Mouse (Mus musculus) embryonic fibroblast, embryonic 13.5 days (primary cell): ENCODE measurements around the gene Pim1. TPM values are rescaled to one million over a fixed set of nuclear protein-coding genes. Genes with fewer than 3 reads are reported as not detected.

ENCODE experiments used
- H3K27ac ChIP-seq: 2 replicates; pipeline ENCODE4 v1.5.1; 2012; ENCODE audit warnings: low read length, control low read depth, inconsistent platforms; ENCODE audit not compliant: insufficient read depth
- H3K4me1 ChIP-seq: 2 replicates; pipeline ENCODE4 v1.6.1; 2011; ENCODE audit warnings: low read length; ENCODE audit not compliant: control insufficient read depth, insufficient read depth
- H3K4me3 ChIP-seq: 2 replicates; pipeline ENCODE4 v1.5.1; 2011; ENCODE audit warnings: mild to moderate bottlenecking, control low read depth, low read length; ENCODE audit not compliant: insufficient read depth
- CTCF ChIP-seq: IDR thresholded peaks from 2 replicates; pipeline ENCODE4 v1.5.1; 2011; ENCODE audit warnings: mild to moderate bottlenecking, control low read depth, low read length, moderate library complexity, borderline replicate concordance; ENCODE audit not compliant: insufficient read depth
- POLR2A ChIP-seq: IDR thresholded peaks from 2 replicates; pipeline ENCODE4 v1.6.1; 2011; ENCODE audit warnings: low read depth, mild to moderate bottlenecking, control low read depth, low read length, moderate library complexity
- polyA plus RNA-seq: library from polyadenylated mRNA; stranded (reverse); fragments of >200 nt; gene quantifications from 2 replicates; pipeline ENCODE4 v1.2.4, GENCODE M21; 2011; ENCODE audit warnings: low read depth; ENCODE audit not compliant: missing spikeins, insufficient read length

Pim1 gene
- polyA plus RNA-seq, 1 experiment = 30.7 TPM

DNA sequence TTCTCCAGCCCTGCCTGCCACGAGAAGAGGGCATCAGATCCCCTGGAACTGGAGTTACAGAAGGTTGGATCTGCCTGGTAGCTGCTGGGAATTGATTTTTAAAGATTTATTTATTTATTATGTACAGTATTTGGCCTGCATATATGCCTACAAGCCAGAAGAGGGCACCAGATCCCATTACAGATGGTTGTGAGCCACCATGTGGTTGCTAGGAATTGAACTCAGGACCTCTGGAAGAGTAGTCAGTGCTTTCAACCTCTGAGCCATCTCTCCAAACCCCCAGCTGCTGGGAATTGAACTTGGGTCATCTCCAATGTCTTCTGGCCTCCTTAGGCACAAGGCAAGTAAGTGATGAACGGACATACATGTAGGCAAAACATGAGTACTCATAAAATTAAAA, 53.5 kb downstream of the Pim1 start:
- H3K4me1 ChIP-seq = 0 out of 2 replicates have a peak, but pooled peaks cover 2% of the 10 kb centered on the region
- no peak for TF ChIP-seq POLR2A
- TF ChIP-seq CTCF = no peak
- no peak overlapping the region for H3K27ac ChIP-seq
- H3K4me3 ChIP-seq = no peak overlapping the region

DNA sequence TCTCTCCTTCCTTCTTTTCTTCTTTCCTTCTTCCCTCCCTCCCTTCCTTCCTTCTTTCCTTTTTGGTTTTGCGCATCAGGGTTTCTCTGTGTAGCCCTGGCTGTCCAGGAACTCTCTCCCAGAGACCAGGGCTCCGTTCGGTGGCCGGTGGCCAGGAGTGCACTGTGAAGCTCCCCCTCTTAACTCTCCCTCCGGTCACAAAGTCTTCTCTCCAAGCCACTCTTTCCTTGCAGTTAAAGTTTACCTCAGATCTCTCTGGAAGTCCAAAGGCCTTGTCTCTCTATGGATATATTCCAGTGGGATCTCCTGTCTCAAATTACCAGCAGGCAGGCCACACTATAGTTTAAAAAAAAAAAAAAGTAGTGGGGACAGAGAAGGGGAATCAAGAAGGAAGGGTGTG, 54.7 kb downstream of the Pim1 start:
- no peak overlapping the region for H3K27ac ChIP-seq
- 0 out of 2 replicates have a peak, but pooled peaks cover 2% of the 10 kb centered on the region for H3K4me1 ChIP-seq
- no peak for TF ChIP-seq CTCF
- no peak for TF ChIP-seq POLR2A
- H3K4me3 ChIP-seq = no peak overlapping the region

Other genes with a start within 250 kb of the Pim1 start
- gene Ppil1, start 226.6 kb upstream of the Pim1 start, polyA plus RNA-seq = 31.5 and 36.8 TPM in 2 replicates
- gene BC004004, start 222.0 kb upstream of the Pim1 start, polyA plus RNA-seq = 103 and 112 TPM in 2 replicates
- 0.23 and 0.61 TPM in 2 replicates for gene Pi16, start 173.1 kb upstream of the Pim1 start, polyA plus RNA-seq
- 296 and 366 TPM in 2 replicates for gene Mtch1, start 142.8 kb upstream of the Pim1 start, polyA plus RNA-seq
- gene Fgd2, start 129.8 kb upstream of the Pim1 start, polyA plus RNA-seq = 0.44 TPM in 1 of 2 replicates, not detected in the other
- gene Gm17657, start 58.9 kb downstream of the Pim1 start, polyA plus RNA-seq = not detected in 2 replicates
- 10.7 and 13.6 TPM in 2 replicates for gene Tbc1d22b, start 59.0 kb downstream of the Pim1 start, polyA plus RNA-seq
- not detected in 2 replicates for gene Tmem217, start 61.6 kb downstream of the Pim1 start, polyA plus RNA-seq
- gene Rnf8, start 124.0 kb downstream of the Pim1 start, polyA plus RNA-seq = 22.9 and 32.4 TPM in 2 replicates
- 2.1 and 2.7 TPM in 2 replicates for gene Gm28043, start 124.1 kb downstream of the Pim1 start, polyA plus RNA-seq
- gene Cmtr1, start 169.8 kb downstream of the Pim1 start, polyA plus RNA-seq = 68.9 and 76.3 TPM in 2 replicates
- gene Ccdc167, start 226.3 kb downstream of the Pim1 start, polyA plus RNA-seq = 10.8 and 11.0 TPM in 2 replicates